Mouse (Mus musculus) hematopoietic stem cell, adult 5-6 weeks (primary cell): ENCODE results near the gene Kit. TPM values are rescaled to one million over a fixed set of nuclear protein-coding genes. Genes with fewer than 3 reads are reported as not detected.
A peak's percentile ranks its signal among the peaks of the same experiment; 100 is the strongest.

ENCODE experiments used
- ATAC-seq, 2 experiments: fragments of 125-278 bp in 1 of 2; replicated peaks in 1 of 2; 2 replicates each; pipeline ENCODE4 v1.8.0; 2016 to 2017; ENCODE audit warnings: inconsistent platforms in 2 of 2, mild to moderate bottlenecking in 2 of 2, moderate number of reproducible peaks in 2 of 2, low read depth in 1 of 2, moderate TSS enrichment in 1 of 2; ENCODE audit not compliant: low FRiP score in 2 of 2, poor library complexity in 2 of 2, severe bottlenecking in 2 of 2, insufficient read depth in 1 of 2, low TSS enrichment in 1 of 2
- total RNA-seq: library from RNA; stranded (forward); fragments of 172-1452, 232-1000 nt; gene quantifications from 2 replicates; pipeline ENCODE4 v1.2.3, GENCODE M21; 2017

Gene Kit
- total RNA-seq, 1 experiment from 2014 or later, result 253 TPM

DNA sequence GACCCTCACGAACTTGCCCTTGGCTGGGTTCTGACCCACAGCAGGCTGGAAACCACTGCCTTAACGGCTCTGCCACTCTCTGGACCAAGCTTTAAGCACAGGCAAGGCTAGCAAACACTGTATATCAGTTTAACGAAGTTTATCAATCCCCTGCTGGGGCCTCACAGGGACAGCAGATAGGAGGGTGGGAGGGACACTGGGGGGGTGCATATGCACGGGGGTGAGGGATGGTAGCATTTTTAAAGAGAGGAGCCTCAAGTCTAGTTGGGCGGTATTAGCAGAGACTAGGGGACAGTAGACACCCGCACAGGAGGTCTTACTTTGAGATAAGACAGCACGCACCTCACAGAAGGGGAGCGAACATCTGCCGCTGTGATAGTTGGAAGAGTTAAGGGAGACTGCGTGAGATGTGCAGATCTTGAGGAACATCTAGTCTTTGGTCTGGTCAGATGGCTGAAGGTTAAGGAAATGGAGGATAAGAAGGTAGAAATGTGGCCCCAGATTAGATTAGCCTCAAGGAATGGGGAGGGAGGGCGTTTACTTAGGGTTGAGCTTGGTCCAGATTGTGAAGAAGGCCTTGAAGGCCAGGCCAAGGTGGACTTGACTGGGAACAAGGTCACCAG lies 5.0 kb downstream of the Kit start:
- no peak for ATAC-seq

DNA sequence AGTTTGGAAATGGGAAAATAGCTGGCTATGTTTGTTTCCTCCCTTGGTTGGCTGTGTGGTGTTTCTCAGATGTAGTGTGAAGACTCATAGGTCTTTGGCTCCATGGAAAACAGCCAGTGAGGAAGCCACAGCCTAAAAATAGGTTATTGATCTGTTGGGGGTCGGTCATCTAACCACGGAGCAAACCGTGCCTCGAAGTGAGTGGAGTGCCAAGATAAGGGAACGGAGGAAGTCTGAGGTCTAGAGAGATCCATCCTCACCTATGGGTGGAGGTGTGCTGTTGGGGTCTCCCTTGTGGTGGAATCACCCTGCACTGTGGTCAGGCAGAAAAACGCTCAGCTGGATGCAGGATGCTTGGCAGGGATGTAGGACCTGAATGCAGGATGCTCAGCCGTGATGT lies 7.2 kb downstream of the Kit start:
- peak; percentile 48 to 58 for ATAC-seq

DNA sequence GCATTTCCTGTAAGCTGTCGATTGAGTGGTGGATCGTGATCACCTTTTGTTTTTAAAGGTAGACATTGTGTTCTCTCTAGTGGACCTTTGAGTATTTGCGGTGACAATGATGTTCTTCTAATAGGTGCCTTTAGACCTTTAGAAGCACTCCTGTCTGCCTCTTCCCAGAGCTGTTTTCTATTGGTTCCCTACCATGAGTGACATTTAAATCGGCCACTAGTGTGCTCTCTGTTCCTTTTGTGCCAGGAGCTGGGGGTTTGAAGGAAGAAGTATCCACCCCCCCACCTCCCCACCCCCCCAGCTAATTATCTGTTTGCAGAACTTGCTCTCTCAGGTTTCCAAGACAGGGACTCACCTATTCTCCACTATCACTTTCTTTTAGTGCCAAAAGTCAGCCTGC lies 13.1 kb downstream of the Kit start:
- no peak for ATAC-seq

DNA sequence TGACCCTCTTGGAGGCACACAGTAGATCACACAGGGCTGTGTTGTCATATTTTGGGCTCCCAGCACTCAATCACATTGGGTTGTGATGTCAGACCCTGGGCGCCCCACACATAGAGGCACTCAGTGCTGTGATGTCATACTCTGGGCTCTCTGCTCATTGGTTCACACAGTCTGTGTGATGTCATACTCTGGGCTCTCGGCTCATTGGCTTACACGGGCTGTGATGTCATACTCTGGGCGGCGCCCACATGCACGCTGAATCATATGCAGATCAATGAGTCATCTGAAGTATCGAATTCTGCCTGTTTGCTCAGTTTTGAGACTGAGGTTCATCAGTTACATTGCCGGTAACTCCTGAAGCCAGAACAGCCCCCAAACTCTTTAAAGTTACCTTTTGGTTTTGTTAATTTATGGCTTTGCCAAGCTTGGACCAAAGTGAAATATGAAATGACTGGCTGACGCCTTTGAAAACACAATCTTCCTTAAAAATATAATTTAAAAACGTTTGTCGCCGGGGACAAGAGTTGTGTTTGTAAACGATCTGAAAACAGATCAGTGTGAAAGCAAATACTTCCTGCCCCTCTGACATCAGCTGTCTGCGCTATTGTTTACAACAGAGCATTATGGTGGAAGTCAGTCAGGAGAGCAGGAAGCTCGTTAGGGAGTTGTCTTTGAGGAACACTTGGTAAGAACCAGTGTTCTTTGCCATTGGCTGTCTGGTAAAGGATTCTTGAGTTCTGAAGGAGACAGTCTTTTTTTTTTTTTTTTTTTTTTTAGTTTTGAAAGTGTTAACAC lies 15.0 kb downstream of the Kit start:
- ATAC-seq, result peak; percentile 8 to 27; a peak in 1 of 4 replicates

DNA sequence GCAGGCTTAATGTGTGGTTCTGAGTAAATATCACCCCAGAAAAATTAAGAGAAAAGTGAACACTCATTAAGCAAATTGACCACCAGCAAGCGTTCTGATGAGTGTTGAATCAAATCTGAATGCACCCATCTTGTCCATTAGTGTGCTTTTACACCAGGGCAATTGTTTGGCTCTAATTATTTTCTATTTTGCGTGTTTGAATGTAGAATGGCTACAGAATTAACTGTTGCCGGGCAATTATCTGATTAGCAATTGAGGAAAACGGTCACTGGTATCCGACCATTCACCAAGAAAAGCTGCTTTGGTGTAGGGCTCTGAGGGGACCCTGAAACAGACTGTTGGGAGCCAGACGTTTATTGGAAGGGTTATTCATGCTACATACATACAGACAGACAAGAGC lies 16.2 kb downstream of the Kit start:
- no peak for ATAC-seq

DNA sequence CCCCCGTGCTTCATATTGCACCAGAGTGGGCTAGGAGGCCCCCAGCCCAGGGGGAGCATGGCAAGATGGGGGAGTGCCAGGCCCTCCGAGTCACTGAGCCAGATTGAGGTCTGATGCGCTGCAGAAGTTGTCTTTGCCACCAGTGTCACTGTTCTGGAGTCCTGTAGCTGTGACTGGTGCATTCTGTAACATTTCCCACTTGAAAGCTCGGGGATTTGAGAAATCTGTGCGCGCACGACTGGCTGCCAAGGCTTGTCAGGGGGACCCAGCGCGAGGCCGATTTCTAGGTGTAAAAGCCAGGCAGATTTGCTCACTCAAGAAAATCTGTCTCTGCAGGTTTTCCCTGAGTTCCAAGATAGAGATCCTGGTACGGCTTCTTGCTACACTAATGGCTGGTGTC lies 16.9 kb downstream of the Kit start:
- ATAC-seq, result no peak

DNA sequence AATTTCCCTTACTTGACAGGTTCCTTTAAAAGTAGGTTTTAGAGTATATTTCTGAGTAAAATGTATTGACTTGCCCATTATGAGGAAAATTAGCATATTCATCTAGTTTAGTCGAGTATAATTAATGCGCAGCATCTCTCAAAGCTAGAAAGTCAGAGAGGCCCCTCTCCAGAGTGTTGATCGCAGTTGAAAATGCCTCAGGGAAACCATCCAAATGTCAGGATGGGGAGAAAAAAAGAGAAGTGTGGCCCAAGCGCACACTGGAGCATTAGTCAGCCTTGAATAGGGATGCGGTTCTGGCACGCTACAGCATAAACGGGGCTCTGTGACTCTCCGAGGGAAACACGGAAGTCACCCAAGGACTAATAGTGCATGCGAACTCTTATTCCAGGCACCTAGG lies 20.6 kb downstream of the Kit start:
- no peak for ATAC-seq

DNA sequence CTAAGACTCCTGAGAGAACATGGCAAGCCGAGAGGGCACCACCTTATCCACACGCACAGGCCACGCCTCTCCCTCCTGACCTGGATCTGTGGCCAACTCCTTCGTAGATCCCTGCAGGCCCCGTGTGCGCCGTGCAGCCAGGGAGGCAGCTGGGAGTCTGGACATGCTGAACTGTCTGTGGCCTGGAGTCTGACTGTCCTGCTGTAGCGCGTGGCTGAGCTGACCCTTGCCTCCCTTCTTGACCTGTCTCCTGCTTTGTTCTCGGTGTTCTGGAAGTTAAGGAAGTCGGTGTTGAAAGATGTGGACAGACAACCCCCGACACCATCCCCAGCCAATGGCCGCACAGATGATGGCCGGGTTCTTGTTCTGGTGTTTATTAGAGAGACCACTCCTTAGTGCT lies 21.5 kb downstream of the Kit start:
- ATAC-seq, result no peak

DNA sequence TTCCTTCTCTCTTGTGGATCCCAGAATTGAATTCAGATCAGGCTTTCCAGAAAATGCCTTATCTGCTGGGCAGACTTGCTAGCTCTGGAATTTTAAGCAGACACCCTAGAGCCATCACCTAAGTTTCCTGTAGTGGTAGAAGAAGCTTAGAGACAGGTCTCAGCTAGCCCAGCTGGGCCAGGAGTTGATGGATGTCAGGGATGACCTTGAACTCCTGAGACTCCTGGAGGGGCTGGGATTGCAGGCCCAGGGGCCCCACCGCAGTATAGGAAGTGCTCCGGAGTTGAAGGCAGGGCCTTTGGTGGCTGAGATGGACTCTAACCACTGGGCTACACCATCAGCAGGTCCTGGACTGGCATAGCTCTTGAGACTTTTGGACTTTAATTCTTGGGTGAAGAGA lies 22.6 kb downstream of the Kit start:
- ATAC-seq, result no peak

DNA sequence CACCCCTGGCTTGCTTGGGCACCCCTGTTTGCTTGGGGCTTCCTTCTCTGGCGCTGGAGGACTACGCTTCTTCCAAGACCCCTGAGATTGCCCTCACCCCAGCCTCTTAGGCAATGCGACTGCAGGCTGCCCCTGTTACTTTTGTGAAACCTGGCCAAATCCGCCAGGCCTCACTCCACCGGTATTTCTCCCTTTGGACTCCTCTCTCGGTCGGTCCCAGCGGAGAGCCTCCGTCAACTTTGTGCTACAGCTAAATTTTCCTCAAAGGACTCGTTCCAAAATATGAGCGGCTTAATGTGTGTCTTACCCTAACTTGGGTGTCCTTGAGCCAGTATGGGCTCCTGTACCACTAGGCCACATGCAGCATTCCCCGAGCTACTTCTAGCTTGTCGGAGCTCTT lies 23.8 kb downstream of the Kit start:
- no peak for ATAC-seq

DNA sequence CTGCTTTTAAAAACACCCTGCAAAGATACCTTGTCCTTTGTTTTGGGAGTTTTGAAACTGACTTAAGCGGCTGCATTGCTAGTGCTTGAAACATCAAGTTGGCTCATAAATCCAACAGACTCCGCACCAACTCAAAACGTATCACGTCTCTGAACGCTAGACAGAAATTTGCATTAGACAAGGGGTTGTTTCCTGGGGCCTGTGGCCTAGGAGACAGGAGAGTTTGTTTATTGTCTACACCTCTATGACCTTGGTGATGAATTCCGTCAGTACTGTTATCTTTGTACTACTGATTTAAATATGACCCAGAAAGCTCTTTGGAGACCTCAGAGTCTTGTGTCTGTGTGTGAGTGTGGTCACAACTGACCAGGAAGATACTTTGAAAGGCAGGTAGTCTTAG lies 25.3 kb downstream of the Kit start:
- ATAC-seq, result no peak

DNA sequence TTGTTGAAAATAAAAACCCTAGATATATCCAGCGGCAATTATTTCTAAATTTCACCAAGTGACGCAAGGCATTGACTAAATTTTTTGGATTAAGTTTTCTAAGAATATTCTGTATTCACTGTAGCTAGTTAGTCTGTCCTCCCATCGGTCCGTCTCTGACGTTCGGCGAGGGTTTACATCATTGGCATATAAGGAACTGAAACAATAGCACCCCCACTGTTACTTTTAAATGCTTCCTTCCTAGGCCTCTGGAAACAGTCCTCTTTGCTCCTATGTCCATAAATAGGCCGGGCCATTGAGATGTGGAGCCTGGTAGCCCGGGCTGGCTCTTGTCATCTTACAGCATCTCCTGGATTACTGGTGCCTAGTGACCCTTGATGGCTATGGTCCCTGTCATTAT lies 29.5 kb downstream of the Kit start:
- no peak for ATAC-seq

DNA sequence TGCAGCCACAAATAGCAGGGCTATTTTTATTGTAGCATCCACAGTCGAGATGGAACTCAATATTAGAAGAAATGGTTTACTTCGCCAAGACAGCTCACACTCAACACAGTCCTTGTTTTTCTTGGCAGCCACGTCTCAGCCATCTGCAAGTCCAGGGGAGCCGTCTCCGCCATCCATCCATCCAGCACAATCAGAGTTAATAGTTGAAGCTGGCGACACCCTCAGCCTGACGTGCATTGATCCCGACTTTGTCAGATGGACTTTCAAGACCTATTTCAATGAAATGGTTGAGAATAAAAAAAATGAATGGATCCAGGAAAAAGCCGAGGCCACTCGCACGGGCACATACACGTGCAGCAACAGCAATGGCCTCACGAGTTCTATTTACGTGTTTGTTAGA lies 32.2 kb downstream of the Kit start:
- no peak for ATAC-seq

DNA sequence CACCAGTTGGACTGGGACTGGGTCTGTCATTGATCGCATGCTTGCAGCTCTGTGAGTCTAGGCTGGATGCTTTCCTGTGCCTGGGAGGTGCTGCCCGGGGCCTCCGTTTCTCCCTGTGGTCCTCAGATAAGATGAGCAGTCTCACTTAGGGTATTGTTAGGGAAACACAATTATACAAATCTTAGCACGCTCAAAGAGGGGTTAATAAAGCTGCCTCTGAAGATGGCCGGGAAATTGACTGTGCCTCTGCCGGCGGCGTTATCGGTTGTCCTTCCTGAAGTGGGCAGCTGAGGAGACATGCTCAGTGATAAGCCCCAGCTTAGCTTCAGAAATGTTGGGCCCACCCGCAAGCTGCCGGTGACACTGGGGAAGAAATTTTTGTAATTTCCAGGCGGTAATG lies 33.3 kb downstream of the Kit start:
- peak in 1 of 2 experiments; percentile 16; a peak in 1 of 4 replicates for ATAC-seq

DNA sequence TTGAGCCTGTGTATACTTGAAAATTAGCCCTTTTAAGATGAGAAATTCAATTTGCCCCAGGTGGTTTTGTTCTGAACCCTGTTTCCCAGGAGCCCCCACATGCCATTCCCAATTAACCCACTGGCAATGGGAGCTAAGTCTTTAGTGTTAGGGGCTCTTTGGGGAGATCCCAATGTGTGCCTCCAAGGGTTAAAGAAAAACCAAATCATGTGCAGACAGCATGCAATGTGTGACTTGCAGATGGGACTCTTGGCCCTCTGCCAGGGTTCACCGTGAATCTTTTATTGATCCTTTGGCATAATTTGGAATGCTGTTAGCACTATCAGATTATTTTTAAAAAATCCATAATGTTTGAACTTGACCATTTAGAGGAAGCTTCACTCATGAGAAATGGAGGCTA lies 37.7 kb downstream of the Kit start:
- ATAC-seq, result no peak

DNA sequence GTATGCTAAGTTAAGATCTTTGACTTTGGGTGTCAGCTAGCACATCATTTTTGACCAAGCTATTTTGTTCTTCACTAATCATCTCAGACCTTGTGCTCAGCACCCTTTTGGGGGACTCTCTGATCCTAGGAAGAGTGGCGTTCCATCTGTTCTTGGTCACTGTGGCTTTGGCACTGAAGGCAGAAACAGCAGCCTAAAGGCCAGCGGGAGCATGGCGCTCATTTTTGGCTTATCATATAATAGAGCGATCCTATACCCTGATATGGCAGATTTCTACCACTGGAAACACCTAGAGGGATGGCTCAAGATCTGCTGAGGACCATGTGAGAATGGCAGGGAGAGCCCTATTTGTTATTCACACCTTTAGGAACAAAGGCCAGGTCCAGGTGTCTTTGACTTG lies 38.2 kb downstream of the Kit start:
- ATAC-seq, result no peak

DNA sequence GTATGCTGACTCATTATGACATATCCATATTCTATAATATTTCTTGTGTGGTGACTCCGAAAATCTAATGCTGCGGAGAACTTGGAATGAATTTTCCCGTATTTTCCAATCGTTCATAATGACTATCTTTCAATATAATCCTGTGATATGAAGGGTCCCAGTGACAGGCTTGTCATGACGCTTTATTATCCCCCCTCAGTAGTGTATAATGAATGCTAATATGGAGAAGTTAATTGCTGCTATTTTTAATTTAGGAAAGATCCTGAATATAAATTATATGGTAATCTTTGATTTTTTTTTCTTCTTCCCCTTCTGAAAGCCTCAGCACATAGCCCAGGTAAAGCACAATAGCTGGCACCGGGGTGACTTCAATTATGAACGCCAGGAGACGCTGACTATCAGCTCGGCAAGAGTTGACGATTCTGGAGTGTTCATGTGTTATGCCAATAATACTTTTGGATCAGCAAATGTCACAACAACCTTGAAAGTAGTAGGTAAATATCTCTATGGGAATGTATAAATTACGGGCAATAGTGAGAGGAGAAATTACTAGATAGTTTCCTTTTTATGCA lies 40.4 kb downstream of the Kit start:
- ATAC-seq, result no peak

DNA sequence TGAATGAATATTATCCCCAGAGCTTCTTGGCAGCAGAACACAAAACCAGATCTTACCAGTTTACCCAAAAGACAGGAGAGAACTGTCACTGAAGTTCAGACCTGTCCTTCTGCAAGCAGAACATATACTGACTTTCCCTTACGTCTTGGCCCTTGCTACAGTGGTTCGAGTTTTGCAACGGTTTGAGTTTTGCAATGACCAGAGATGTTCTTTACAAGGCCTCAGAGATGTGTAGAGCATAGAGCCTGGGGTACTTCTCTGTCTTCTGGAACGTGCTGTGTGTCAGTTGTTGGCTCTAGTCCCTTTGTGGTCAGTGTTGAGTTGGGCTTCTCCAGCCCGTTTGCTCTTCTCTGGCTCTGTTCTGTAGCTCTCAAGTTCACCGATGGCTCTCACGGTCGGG lies 40.9 kb downstream of the Kit start:
- ATAC-seq, result no peak

DNA sequence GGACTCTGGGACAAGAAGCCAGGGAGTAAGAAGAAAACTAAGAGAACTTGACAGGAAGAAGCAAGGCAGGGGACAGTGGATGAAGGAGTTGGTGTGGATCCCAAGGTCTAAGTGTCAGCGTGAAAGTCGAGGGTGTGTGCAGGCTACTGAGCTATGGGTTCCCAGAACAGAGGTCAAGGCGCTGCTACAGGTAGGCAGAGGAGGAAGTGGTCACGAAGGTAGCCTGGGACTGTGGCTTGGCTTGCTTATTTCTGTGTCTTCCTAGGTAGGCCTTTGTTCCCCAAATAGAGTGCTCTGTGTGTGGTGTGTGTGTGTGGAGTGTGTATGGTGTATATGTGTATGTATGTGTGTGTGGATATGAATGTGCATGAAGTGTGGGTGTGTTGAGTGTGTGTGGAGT lies 47.7 kb downstream of the Kit start:
- no peak for ATAC-seq
